Mouse (Mus musculus) forebrain, embryonic 12.5 days (tissue): ENCODE measurements at regions not wholly inside any gene's neighbourhood (a gene's known extent, or its start where the extent isn't known, plus 50 kb on each side); places are given as distances from the start of the nearest gene placed in this dataset.

ENCODE experiments used
- ATAC-seq: fragments of 200-750 bp; cut with Nextera tagmentation; 2 replicates; pipeline ENCODE4 v1.8.0; 2017; ENCODE audit warnings: moderate TSS enrichment; ENCODE audit not compliant: low FRiP score
- H3K27ac ChIP-seq: fragments of 300-500 bp; sonication (generic); 2 replicates; pipeline ENCODE4 v1.5.1; 2016; ENCODE audit warnings: mild to moderate bottlenecking
- H3K27me3 ChIP-seq: fragments of 300-500 bp; sonication (generic); 2 replicates; pipeline ENCODE4 v1.6.1; 2016; ENCODE audit warnings: mild to moderate bottlenecking
- H3K36me3 ChIP-seq: fragments of 300-500 bp; sonication (generic); replicated peaks from 2 replicates; pipeline ENCODE4 v1.6.1; 2016; ENCODE audit warnings: mild to moderate bottlenecking
- H3K4me1 ChIP-seq: fragments of 300-500 bp; sonication (generic); 2 replicates; pipeline ENCODE4 v1.6.1; 2016
- H3K4me2 ChIP-seq: fragments of 300-500 bp; sonication (generic); 2 replicates; pipeline ENCODE4 v1.6.1; 2016; ENCODE audit warnings: mild to moderate bottlenecking, moderate library complexity
- H3K4me3 ChIP-seq: fragments of 300-500 bp; sonication (generic); replicated peaks from 2 replicates; pipeline ENCODE4 v1.5.1; 2016; ENCODE audit warnings: mild to moderate bottlenecking
- H3K9ac ChIP-seq: fragments of 300-500 bp; sonication (generic); 2 replicates; pipeline ENCODE4 v1.6.1; 2016; ENCODE audit warnings: mild to moderate bottlenecking
- H3K9me3 ChIP-seq: fragments of 300-500 bp; sonication (generic); 2 replicates; pipeline ENCODE4 v1.6.1; 2016
- WGBS: fragments of 180-500 bp; shearing (Covaris S2); methylation state at CpG from one replicate; pipeline ENCODE4 v1.1.7; 2016; 5-methylcytosine and 5-hydroxymethylcytosine counted together

DNA sequence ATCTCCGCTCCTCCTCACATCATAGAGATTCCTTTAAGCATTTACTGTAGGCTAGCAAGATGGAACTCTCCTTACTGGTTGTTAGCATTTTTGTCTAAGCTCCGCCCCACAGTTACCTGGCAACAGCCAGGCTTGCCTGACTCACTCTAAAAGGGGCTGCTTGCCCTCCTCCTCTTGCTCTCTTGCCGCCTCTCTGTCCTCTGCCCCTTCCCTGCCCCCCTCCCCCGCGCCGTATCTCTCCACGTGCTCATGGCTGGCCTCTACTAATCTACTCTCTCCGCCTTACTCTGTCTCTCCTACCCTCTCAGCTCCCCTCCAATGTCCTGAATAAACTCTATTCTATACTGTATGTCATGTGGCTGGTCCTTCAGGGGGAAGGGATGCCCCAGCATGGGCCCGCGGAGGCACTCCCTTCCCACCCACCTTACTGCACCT lies 59.9 kb upstream of the Zfp644 start:
- Histone ChIP-seq H3K4me2 (peak overlapping the region; percentile 60), H3K4me3 (peak overlapping the region; percentile 26), H3K9me3 (no peaks in the 10 kb centered on the region), H3K27ac (no peak overlapping the region), H3K9ac (peak overlapping the region; percentile 33; the same call in 1 of the 2 replicates), H3K36me3 (no peaks in the 10 kb centered on the region), H3K4me1 (peaks cover 22% of the 10 kb centered on the region), H3K27me3 (peaks cover 14% of the 10 kb centered on the region)
- ATAC-seq = peak; percentile 91
- WGBS = under 1% methylated on average over 10 of the region's 10 CpGs

DNA sequence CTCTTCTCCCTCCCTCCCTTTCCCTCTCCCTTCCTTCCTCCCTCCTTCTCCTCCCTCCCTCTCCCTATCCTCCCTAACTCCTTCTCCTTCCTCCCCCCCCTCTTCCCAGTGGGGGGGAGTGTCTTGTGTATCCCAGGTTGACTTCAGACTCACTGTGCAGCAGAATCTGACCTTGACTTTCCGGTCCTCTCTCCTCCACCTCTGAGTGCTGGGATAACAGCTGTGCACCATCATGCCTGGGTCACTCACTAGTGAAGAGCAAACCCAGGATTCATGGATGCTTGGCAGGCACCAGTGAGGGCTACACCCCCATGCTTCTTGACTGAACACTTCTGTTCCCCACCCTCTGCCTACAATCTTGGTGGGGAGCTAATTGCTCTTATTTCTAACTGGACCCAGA lies 56.2 kb upstream of the Zfp644 start:
- H3K4me1 ChIP-seq = peaks cover 23% of the 10 kb centered on the region
- no peaks in the 10 kb centered on the region for H3K9me3 ChIP-seq
- H3K27me3 ChIP-seq = peaks cover 12% of the 10 kb centered on the region
- H3K4me3 ChIP-seq = no peak overlapping the region
- no peaks in the 10 kb centered on the region for H3K36me3 ChIP-seq
- H3K27ac ChIP-seq = no peak overlapping the region
- ATAC-seq = no peak
- H3K9ac ChIP-seq = no peak overlapping the region
- H3K4me2 ChIP-seq = no peak overlapping the region
- 100% methylated on average over 1 of the region's 1 CpGs for WGBS

DNA sequence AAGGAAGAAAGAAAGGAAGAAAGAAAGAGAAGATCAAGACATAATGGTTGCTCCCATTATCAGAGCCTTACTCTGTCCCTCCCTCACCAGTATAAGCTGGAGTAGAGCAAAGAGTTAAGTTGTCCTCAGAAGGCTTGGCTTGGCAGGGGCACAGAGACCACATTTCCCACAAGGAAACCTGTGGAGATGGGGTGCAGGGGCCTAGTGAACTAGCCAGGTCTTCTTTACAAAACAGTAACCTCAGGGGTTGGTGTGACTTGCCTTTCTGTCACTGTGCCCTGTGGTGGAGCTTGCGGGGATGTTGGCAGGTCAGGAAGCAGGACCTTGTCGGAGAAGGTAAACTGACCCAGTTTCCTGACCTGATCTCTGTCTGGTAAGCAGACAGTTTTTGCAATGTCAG lies 53.1 kb upstream of the Zfp644 start:
- Histone ChIP-seq H3K36me3 (no peaks in the 10 kb centered on the region), H3K27ac (no peak overlapping the region), H3K4me2 (no peak overlapping the region), H3K4me1 (peaks cover 4% of the 10 kb centered on the region; the same call in 1 of the 2 replicates), H3K9ac (no peak overlapping the region), H3K4me3 (no peak overlapping the region), H3K9me3 (no peaks in the 10 kb centered on the region), H3K27me3 (no peaks in the 10 kb centered on the region)
- no peak for ATAC-seq
- 94% methylated on average over 2 of the region's 2 CpGs for WGBS

DNA sequence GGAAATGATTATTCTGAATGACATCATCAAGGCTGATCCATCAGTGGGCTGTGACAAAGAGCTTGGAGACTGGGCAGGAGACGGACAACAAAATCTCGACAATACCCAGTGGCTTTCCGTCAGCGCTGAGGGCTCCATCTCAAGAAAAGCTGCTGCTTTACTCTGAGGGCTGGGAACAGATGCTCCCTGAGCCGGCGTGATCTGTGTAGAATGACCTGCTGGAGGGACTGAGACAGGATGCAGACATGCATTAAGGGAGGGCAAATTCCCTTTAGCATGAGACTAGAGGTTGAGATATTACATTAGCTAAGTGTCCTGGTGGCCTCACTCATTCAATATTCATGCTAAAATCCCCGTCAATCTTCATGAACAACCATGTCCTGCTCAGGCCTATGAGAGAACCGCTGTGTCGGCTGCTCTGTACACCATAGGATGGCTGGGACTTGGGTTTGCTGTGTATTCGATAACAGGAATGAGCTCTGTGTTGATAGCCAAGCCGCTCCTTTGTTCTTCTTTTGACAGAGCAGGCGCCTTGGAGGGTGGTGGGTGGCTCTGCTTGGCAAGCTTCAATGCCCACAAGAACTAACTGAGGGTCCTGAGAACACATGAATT lies 51.5 kb upstream of the Zfp644 start:
- Histone ChIP-seq H3K4me1 (peaks cover 4% of the 10 kb centered on the region; the same call in 1 of the 2 replicates), H3K9me3 (no peaks in the 10 kb centered on the region), H3K36me3 (no peaks in the 10 kb centered on the region), H3K9ac (no peak overlapping the region), H3K27ac (no peak overlapping the region), H3K4me2 (no peak overlapping the region), H3K27me3 (no peaks in the 10 kb centered on the region), H3K4me3 (no peak overlapping the region)
- WGBS = 73% methylated on average over 12 of the region's 12 CpGs
- no peak for ATAC-seq
